Mouse (Mus musculus) naive thymus-derived CD4-positive, alpha-beta T cell, adult 2 months (primary cell): ENCODE results near the gene Reg4.
A peak's percentile ranks its signal among the peaks of the same experiment; 100 is the strongest.

Experiments used
- DNase-seq: peaks from one replicate; pipeline ENCODE4 v3.0.0-alpha.2; 2011; ENCODE audit warnings: low read depth

The Reg4 gene

DNA sequence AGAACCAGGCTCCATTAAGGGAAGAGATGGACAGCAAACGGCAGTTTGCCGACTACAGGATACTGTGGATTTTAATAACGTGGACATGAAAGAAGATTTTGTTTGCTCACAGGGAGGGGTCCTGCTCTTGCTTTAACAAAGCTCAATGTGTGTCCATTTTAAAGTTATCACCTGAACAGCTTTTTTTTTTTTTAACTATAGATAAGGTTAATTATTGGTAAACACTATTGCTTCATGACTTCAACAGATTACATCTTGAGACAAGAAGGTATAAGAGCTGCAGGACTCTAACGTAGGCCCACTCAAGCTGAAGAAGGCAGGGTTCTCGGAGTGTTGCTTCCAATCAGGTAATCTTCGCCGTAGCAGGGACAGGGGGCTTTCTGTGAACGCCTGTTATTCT lies at the start of gene Reg4:
TSS of gene Reg4 (plus strand) at position 301 of the 400 bp plus-strand sequence.
- no peak for DNase-seq

DNA sequence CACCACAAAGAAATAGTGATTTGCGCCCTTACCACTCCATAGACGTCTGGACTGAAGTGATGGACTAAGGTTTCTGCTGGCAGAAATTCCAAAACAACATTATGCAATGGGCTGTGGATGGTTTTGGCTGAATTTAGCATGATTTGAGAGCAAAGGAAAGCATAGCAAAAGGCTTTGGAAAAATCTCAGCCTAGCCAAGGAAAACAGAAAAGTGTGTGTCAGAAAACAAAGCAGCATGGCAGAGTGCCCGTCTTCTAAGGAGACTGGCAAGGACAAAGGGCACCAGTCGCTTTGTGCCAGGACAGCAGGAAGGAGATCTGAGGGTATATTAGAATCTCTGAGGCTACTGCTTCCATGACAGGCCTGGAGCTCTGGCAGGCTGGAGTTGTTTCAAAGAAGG lies 43.6 kb upstream of the Reg4 start:
- no peak for DNase-seq

GRCm38 (mm10) chr3:98180805-98181204 lies 41.2 kb upstream of the Reg4 start:
- DNase-seq: no peak

GRCm38 (mm10) chr3:98185163-98185714 lies 36.7 kb upstream of the Reg4 start:
- no peak for DNase-seq

- DNase-seq: no peak
Observed at GRCm38 (mm10) chr3:98187777-98188176, 34.2 kb upstream of the Reg4 start.

DNA sequence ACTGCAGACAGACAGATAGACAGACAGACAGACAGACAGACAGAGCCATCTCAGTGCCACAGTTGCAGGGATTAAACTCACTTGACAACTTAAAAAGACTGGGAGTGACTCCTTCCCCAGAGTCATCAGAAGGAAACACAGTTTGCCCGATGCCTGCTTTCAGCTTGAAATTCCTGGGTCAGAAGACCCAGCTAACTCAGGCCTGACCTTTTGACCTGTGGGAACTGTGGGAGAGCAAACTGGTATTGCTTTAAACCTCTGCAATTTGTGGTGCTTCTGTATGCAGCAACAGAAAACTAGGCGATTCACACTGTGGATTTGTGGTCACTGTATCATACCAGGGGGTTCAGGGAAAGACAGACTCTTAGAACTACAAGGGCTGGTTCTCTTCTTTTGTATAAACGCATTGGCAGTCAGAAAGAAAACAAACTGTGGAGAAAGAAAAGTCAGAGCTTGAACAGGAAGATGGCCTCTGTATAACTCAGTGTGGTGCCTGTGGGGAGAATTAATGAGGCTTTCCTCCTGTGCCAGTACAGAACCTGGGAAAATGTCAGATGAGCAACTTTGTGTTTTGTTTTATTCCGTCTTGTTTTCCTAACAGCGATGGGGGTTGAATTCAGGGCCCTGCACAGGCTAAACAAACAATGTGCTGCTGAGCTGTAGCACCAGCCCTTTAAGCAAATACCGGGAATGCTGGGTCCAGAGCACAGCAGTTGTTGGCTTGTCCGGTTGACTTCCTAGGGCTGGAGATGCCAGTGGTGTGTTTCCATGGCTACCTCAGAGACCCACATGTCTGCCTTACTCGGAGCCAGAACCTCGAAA lies 24.0 kb upstream of the Reg4 start:
- no peak for DNase-seq

DNA sequence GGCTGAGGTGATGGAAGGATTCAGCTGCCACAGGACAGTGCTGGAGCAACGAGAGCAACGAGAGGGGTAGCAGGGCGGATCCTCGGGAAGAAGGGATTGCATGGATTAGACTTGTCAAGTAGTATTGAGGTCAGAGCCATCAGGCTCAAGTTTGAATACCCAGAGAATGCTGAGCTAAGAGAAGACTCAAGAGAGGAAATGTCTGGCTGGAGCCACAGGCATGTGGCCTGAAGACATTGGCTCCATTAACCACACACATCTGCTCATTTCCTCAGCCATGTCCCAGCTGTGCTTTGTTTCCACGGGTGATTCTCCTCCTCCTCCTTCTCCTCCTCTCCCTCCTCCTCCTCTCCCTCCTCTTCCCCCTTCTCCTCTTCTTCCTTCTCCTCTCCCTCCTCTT lies 22.2 kb upstream of the Reg4 start:
- no peak for DNase-seq

DNA sequence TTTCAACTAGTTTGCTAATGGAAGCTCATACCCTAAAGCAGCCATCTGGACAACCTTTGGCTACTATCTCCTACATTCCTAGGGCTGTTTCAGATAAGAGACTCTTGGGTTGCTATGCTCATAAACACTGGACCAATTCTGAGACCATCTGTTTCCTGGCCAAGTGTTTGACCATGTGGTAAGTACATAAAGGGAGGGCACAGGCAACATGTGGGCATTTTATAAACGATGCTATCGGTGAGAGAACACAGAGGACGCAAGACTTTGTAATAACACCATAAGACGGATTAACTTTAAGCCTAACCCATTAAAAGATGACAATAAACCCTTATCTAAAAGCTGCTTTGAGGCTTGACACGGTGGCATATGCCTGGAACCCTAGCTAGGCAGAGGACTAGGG lies 18.7 kb upstream of the Reg4 start:
- DNase-seq: no peak

DNA sequence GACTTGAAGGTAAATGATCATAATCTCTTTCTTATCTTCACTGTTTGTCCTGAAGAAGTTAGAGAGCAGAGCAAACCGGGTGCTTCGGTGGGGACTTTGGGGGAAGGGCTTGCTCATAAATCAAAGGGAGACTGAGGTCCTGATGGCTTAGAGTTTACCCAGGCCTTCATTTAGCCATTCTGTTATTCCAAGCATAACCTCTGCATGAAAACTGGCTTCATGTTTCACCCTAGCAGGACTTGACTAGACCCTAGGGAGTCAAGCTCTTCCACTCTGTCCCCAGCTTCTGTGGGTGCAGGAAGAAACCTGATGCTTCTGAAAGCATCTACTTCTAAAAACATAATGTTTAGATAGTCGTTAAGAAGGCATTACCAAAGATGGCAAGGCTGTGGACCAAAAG lies 15.0 kb upstream of the Reg4 start:
- DNase-seq: no peak

GRCm38 (mm10) chr3:98209161-98209560 lies 12.8 kb upstream of the Reg4 start:
- no peak for DNase-seq

GRCm38 (mm10) chr3:98210860-98211259 lies 11.1 kb upstream of the Reg4 start:
- no peak for DNase-seq

DNA sequence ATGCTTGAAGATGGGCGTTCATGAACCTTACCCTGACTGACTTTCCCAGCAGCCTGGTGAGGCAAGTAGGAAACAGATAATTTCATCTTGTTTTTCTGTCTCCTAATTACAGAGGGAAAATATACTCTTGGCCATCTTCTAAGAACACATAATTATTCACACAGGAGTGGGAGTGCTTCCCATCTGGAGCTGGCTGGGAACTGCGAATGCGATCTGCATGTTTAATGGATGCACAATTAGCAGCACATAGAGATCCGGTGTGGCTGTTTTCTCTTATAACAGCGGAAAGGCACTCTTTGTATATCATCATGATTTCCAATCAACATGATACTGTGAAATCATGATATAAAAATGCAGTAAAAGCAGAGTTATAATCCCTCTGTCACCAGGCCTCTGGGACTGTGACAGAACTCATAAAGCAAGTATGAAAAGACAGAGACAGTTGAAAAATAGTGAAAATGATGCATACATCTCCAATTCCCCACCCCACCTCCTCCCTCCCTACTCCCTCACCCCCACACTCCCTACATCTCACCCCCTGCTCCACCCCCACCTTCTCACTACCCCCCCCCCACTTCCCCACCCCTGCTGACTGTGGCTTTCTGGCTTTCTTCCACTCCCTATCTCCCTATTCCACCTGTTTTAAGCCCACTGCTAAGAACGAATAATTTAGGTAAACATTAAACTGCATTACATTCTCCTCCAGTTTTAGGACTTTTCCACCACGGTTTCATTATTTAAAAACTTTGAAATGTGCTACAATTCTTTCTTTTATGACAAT lies 10.5 kb upstream of the Reg4 start:
- no peak for DNase-seq

DNA sequence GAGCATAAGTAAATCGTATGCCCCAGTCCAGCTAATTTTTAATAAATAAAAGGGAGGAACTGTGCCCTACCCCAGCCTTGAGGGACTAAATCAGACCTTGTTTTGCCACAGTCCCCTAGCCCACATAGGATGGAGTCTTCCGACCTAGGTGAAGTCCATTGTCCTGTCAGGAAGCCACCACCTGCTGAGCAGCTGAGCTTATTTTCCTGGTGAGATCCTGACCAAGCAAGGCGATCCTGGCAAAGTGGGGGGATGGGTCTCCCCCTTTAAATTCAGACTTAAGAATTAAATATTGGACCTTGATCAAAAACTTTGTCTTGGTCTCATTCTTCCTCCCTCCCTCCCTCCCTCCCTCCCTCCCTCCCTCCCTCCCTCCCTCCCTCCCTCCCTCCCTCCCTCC lies 5.7 kb upstream of the Reg4 start:
- DNase-seq: no peak

DNA sequence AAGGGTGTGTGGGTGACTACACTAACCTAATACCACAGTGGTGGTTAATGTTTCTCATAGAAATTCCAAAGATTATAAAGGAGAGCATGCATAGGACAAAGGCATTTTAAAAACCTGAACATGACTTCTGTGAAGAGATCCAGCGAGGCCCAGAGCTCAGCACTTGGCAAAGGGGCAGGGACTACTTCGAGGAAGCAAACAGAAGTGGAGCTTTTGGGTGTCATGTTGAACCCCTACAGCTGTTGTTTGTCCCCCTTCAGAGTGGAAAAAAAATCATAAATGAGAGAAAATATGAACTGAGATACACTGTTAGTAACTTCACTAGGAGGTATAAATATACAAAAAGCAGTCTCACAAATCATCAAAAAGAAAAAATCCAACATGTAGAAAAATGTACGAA lies 1.3 kb downstream of the Reg4 start:
- no peak for DNase-seq

GRCm38 (mm10) chr3:98223783-98224580 lies 2.0 kb downstream of the Reg4 start:
- no peak for DNase-seq

- no peak for DNase-seq
Observed at GRCm38 (mm10) chr3:98224975-98225374, 3.0 kb downstream of the Reg4 start.

DNA sequence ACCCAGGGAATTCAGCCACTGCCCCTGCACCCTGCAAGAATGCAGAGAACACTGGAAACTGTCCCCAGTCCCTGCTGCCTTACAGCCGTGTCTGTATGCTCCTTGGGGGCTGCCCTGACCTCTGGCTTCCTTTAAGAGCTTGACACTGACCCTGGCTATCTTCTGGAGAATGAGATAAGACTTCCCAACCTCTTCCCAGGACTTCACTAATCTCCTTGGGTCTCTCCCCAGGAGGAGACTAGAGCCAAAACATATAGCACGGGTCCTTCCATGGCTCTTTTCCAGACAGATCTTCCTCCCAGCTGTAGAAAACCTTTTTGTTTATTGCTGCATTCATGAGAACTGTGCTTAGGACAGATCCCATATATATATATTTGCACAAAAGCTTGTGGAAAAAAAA lies 3.8 kb downstream of the Reg4 start:
- no peak for DNase-seq

DNA sequence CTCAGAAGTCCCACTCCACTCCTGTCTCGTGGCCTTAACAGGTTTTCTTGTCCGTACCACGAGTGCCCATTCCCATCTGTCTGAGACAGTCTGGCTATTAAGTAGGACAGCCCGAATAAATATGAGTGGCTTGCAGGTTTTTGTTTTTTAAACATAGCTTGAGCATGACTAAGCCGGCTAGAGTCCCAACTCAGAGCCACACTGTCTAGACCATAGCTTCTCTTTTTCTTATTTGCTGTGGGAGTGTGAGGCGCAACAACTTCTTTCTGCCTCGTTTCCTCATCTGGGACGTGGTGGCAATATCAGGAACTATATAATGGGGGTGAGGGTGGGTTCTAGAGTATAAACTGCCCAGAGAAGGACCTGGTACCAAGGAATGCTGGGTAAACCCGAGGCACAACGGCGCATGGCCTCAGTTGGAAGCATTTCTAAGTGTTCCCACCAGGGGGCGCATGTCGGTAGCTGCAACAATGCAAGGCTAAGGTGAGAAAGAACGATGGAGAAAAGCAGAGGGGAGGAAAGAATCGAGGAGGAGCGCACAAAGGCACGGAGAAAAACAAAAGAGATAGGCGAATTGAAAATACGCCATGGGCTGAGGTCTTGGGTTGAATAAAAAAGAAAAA lies 5.1 kb downstream of the Reg4 start:
- DNase-seq: peak; percentile 74

GRCm38 (mm10) chr3:98227763-98228162 lies 5.8 kb downstream of the Reg4 start:
- DNase-seq: peak; percentile 2

DNA sequence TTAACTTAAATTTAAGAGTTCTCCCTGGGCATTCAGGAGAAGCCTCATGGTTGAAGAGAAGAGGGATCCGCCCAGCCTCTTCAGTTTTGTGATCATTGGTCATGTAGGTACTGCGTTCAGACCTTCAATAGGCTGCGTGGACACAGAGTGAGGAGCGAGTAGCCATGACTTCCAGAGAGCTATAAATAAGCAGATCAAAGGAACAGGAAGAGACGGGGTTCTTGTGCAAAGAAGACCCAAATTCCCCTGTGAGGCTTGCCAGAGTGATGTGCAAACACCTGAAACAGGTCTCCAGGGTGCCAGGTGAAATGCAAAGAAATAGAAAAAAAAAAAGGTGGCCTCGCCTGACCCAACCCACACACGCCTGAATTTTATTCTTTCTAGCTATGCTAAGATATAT lies 8.0 kb downstream of the Reg4 start:
- no peak for DNase-seq

DNA sequence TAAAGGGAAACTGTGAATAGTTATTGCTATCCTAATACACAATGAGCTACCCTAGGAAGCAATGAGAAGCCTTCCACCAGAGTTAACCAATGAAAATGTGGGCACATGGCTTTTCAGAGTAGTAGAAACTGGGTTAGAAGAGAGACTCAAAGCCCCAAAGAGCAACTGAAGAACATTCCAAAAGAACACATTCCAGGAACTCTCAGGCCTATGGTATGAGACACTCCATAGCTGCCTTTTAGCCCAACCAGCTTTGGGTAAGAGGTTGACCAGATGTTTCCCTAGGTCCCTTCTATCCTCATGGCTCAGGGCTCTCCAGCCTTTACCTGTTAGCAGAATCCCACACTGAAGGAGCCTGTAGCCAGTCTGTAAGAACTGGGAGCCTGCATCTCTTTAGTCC lies 11.5 kb downstream of the Reg4 start:
- DNase-seq: no peak

- DNase-seq: no peak
Observed at GRCm38 (mm10) chr3:98236266-98236665, 14.3 kb downstream of the Reg4 start.
